Mouse (Mus musculus) liver, embryonic 11.5 days (tissue): ENCODE results near the gene Gnb5. TPM values are rescaled to one million over a fixed set of nuclear protein-coding genes. Genes with fewer than 3 reads are reported as not detected.

Experiments used
- ATAC-seq: fragments of 200-750 bp; cut with Nextera tagmentation; replicated peaks from 2 replicates; pipeline ENCODE4 v1.8.0; 2017; ENCODE audit warnings: moderate number of reproducible peaks, mild to moderate bottlenecking, moderate TSS enrichment, moderate library complexity; ENCODE audit not compliant: low FRiP score
- DNase-seq: peaks from one replicate; pipeline ENCODE4 v3.0.0-alpha.2; 2017; ENCODE audit warnings: low spot score
- H3K27ac ChIP-seq: fragments of 300-500 bp; sonication (generic); 2 replicates; pipeline ENCODE4 v1.5.1; 2014; ENCODE audit warnings: mild to moderate bottlenecking, low read depth, low read length, control low read depth
- H3K27me3 ChIP-seq: fragments of 300-500 bp; sonication (generic); replicated peaks from 2 replicates; pipeline ENCODE4 v1.6.1; 2014; ENCODE audit warnings: low read length, mixed read lengths; ENCODE audit not compliant: control insufficient read depth, insufficient read depth
- H3K36me3 ChIP-seq: fragments of 300-500 bp; sonication (generic); 2 replicates; pipeline ENCODE4 v1.6.1; 2014; ENCODE audit warnings: mild to moderate bottlenecking, low read length, moderate library complexity, mixed read lengths; ENCODE audit not compliant: control insufficient read depth, insufficient read depth
- H3K4me1 ChIP-seq: fragments of 300-500 bp; sonication (generic); replicated peaks from 2 replicates; pipeline ENCODE4 v1.6.1; 2014; ENCODE audit warnings: low read length, mixed read lengths; ENCODE audit not compliant: control insufficient read depth, insufficient read depth
- H3K4me2 ChIP-seq: fragments of 300-500 bp; sonication (generic); 2 replicates; pipeline ENCODE4 v1.6.1; 2014; ENCODE audit warnings: mild to moderate bottlenecking, control low read depth, moderate library complexity
- H3K4me3 ChIP-seq: fragments of 300-500 bp; sonication (generic); 2 replicates; pipeline ENCODE4 v1.5.1; 2014; ENCODE audit warnings: low read depth, low read length, control low read depth
- H3K9ac ChIP-seq: fragments of 300-500 bp; sonication (generic); 2 replicates; pipeline ENCODE4 v1.6.1; 2014; ENCODE audit warnings: low read depth, low read length, control low read depth
- H3K9me3 ChIP-seq: fragments of 300-500 bp; sonication (generic); 2 replicates; pipeline ENCODE4 v1.6.1; 2016; ENCODE audit warnings: low read length, inconsistent platforms, mixed read lengths; ENCODE audit not compliant: control insufficient read depth
- WGBS: fragments of 180-500 bp; shearing (Covaris S2); extraction: QIAGEN DNeasy Blood & Tissue Kit; methylation state at CpG from one replicate; pipeline ENCODE4 v1.1.7; 2014; 5-methylcytosine and 5-hydroxymethylcytosine counted together
- polyA plus RNA-seq: library from polyadenylated mRNA; unstranded; fragments of >200 nt; fragmentation: Nextera tagmentation; extraction: Ambion mirVana; gene quantifications from 2 replicates; pipeline ENCODE4 v1.2.1, GENCODE M21; 2014

The Gnb5 gene
- polyA plus RNA-seq, 1 experiment from 2014 or later, result 9.2 TPM

DNA sequence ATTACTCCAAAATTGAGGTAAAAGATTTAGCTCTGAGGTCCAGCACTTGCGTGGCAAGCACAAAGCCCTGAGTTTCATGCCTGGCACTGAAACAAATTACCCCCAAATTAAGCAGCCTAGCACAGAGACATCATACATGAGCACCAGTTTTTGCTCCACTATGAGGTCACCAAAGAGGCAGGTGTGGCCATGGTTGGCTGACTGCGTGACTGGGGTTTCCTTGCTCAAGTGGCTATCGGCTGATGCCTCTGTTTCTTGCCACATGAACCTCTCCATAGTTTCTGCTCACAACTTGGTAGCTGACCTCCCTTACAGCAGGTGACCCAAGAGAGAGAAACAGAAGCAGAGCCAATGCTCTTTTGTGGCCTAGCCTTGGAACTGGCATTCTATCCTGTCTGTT lies 22.0 kb downstream of the Gnb5 start:
- Histone ChIP-seq H3K27ac (no peak overlapping the region), H3K9me3 (no peaks in the 10 kb centered on the region), H3K27me3 (no peaks in the 10 kb centered on the region), H3K36me3 (no peaks in the 10 kb centered on the region), H3K4me2 (no peak overlapping the region), H3K4me1 (no peaks in the 10 kb centered on the region), H3K4me3 (no peak overlapping the region), H3K9ac (no peak overlapping the region)
- no peak for ATAC-seq
- WGBS, result 88% methylated on average over 3 of the region's 3 CpGs
- no peak for DNase-seq

DNA sequence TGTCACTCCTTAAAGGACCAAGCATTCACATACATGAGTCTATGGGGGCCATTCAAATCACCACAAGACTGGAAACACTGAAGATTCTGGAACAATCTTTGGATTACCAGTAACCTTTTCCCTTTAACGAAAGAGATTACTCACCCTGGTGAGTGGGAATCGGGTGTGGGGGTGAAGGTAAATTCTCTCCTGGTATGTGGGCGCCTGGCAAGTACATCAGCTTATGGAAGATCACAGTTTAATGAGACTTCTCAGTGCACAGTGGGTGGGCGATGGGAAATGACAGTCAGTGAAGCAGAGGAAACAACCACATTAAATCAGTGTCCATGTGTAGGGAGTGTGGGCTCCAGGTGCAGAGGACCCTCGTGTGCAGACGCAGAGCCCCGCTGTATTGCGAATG lies 24.7 kb downstream of the Gnb5 start:
- no peak for ATAC-seq

DNA sequence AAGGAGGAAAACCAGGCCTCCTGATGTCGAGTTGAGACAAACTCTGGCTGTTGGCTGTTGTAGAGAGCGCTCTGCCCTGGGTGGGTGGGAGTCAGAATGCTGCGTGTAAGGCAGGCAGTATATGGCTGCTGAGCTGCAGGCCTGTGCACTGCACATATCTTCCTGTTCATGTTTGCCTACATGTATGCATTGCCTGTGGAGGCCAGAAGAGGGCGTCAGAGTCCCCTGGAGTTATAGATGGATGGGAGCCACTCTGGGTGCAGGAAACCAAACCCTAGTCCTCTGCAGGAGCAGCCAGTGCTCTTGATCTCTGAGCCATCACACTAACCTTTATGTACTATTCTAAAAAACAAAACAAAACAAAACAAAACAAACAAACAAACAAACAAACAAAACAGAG lies 28.4 kb downstream of the Gnb5 start:
- Histone ChIP-seq H3K4me3 (no peak overlapping the region), H3K27me3 (no peaks in the 10 kb centered on the region), H3K9me3 (no peaks in the 10 kb centered on the region), H3K4me2 (no peak overlapping the region), H3K9ac (no peak overlapping the region), H3K4me1 (no peaks in the 10 kb centered on the region), H3K36me3 (0 out of 2 replicates have a peak, but pooled peaks cover 3% of the 10 kb centered on the region), H3K27ac (no peak overlapping the region)
- whole genome bisulfite sequencing, result 73% methylated on average over 4 of the region's 4 CpGs
- no peak for DNase-seq
- no peak for ATAC-seq

More for the DNA sequence above, 24.7 kb downstream of the Gnb5 start:
- WGBS, result 89% methylated on average over 8 of the region's 8 CpGs
- Histone ChIP-seq H3K27ac (no peak overlapping the region), H3K9ac (no peak overlapping the region), H3K9me3 (no peaks in the 10 kb centered on the region), H3K36me3 (0 out of 2 replicates have a peak, but pooled peaks cover 3% of the 10 kb centered on the region), H3K4me2 (no peak overlapping the region), H3K4me1 (no peaks in the 10 kb centered on the region), H3K4me3 (no peak overlapping the region), H3K27me3 (no peaks in the 10 kb centered on the region)
- no peak for DNase-seq

DNA sequence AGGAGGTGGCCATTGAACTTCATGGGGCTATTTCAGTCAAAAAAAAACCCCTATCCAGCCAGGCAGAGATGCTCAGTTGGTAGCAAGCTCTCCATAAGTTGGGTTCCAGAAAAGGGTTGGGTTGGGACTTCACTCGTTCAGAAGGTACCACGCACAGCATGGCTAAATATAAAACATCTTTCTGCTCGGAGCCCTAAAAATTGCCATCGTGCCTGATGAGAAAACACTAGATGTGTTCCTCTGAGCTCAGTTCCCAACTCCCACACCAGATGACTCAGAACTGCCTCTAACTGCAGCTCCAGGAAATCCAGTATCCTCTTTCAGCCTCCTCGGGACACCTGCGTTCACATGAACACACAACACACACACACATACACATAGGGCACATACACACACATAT lies 31.9 kb downstream of the Gnb5 start:
- Histone ChIP-seq H3K27me3 (no peaks in the 10 kb centered on the region), H3K4me3 (no peak overlapping the region), H3K4me1 (no peaks in the 10 kb centered on the region), H3K27ac (no peak overlapping the region), H3K9me3 (no peaks in the 10 kb centered on the region), H3K9ac (no peak overlapping the region), H3K36me3 (0 out of 2 replicates have a peak, but pooled peaks cover 3% of the 10 kb centered on the region), H3K4me2 (no peak overlapping the region)
- 84% methylated on average over 6 of the region's 6 CpGs for WGBS
- ATAC-seq (no peak), DNase-seq (no peak)

DNA sequence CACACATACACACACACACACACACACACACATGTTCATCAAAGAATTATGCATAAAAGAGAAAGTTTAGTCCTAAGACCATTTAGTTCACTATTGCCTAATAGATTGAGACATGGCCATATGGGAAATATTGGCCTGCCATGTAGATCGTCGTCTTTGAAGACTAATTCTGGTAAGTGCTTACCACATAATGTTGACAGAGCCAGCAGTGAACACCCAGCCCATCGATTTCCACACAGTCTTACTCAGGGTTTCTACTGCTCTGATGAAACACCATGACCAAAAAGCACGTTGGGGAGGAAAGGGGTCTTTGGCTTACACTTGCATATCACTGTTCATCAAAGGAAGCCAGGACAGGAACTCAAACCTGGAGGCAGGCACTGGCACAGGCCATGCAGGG lies 36.3 kb downstream of the Gnb5 start:
- Histone ChIP-seq H3K9ac (no peak overlapping the region), H3K27me3 (no peaks in the 10 kb centered on the region), H3K4me2 (no peak overlapping the region), H3K27ac (no peak overlapping the region), H3K9me3 (no peaks in the 10 kb centered on the region), H3K4me3 (no peak overlapping the region), H3K4me1 (no peaks in the 10 kb centered on the region), H3K36me3 (no peaks in the 10 kb centered on the region)
- no peak for DNase-seq
- 74% methylated on average over 4 of the region's 4 CpGs for WGBS
- ATAC-seq, result no peak

DNA sequence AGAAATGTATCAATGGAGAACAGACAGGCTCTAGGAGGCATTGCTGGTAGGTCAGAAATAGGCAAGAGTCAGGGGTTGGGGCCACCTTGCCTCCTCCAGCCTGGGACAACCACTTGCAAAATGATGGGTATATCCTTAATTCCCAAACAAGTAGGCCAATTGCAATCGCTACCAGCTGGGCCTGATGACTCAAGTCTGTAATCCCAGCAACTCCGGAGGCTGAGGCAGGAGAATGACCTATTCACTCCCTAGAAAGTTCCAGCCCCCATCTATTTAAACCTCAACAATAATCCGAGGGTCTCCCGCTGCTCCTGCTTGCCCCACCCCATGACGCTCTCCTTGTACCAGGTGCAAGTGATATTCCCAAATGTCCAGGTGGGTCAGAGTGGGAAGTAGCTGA lies 41.4 kb downstream of the Gnb5 start, which contains the start of gene Bcl2l10:
Bcl2l10 (plus strand) TSS at position 301 of the 400 bp plus-strand sequence.
- ATAC-seq, result no peak
- H3K9ac ChIP-seq, result no peak within 1 kb of the TSS
- no peaks in the 10 kb centered on the region for H3K4me1 ChIP-seq
- WGBS, result 95% methylated on average over 5 of the region's 5 CpGs
- no peak for DNase-seq
- H3K4me3 ChIP-seq, result no peak within 1 kb of the TSS
- H3K27ac ChIP-seq, result no peak within 1 kb of the TSS
- no peaks in the 10 kb centered on the region for H3K36me3 ChIP-seq
- no peaks in the 10 kb centered on the region for H3K27me3 ChIP-seq
- H3K9me3 ChIP-seq, result no peaks in the 10 kb centered on the region
- H3K4me2 ChIP-seq, result no peak within 1 kb of the TSS

DNA sequence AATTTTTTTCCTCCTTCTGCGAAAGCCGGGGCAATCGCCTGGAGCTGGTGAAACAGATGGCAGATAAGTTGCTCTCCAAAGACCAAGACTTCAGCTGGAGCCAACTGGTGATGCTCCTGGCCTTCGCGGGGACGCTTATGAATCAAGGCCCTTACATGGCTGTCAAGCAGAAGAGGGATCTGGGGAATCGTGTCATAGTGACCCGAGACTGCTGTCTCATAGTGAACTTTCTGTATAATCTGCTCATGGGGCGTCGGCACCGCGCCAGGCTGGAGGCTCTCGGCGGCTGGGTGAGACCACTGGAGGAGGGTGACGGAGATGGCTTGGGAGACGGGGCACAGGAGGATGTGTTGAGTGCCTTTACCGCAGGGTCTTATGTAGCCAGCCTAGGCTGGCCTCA lies 42.0 kb downstream of the Gnb5 start:
- WGBS, result 90% methylated on average over 17 of the region's 17 CpGs
- Histone ChIP-seq H3K4me1 (no peaks in the 10 kb centered on the region), H3K36me3 (no peaks in the 10 kb centered on the region), H3K4me2 (no peak overlapping the region), H3K4me3 (no peak overlapping the region), H3K9ac (no peak overlapping the region), H3K27ac (no peak overlapping the region), H3K27me3 (no peaks in the 10 kb centered on the region), H3K9me3 (no peaks in the 10 kb centered on the region)
- no peak for ATAC-seq
- no peak for DNase-seq

DNA sequence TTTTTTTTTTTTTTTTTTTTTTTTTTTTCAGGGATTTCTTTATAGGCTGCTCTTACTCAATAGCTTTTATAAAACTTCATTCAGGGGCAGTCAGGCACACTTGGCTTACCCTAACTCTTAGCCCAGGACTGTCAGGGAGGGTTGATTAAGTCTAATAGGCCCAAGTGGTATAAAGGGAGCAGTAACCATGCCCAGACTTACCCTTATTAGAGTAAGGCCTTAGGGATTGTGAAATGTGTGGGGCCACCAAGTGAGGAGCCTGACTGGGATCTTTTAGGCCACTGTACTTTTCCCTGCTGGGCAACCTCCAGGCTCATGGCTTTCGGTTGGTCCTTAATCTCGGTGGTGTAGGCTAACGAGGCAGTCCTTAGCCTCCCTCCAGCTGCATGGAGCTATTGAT lies 42.6 kb downstream of the Gnb5 start:
- H3K27me3 ChIP-seq, result no peaks in the 10 kb centered on the region
- H3K9me3 ChIP-seq, result no peaks in the 10 kb centered on the region
- H3K4me2 ChIP-seq, result no peak overlapping the region
- H3K4me1 ChIP-seq, result no peaks in the 10 kb centered on the region
- DNase-seq, result no peak
- H3K9ac ChIP-seq, result no peak overlapping the region
- 76% methylated on average over 3 of the region's 3 CpGs for WGBS
- H3K36me3 ChIP-seq, result no peaks in the 10 kb centered on the region
- no peak for ATAC-seq
- H3K4me3 ChIP-seq, result no peak overlapping the region
- no peak overlapping the region for H3K27ac ChIP-seq

DNA sequence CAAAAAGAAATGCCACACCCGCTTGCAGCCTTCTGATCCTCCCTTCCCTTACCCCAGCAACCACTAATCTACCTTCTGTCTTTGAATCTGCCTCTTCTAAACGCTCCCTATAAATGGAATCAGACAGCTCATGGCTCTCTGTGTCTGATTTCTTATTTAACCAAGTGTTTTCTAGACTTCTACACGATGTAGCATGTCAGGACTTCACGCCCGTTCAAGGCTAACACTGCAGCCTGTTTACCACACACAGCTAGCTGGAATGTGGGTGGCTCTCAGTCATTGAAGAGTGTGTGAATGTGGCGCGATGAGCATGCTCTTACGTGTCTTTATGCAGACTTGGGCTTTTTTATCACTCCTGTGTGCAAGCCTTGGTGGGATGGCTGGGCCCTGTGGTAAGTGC lies 47.0 kb downstream of the Gnb5 start:
- H3K4me2 ChIP-seq, result no peak overlapping the region
- no peak overlapping the region for H3K27ac ChIP-seq
- no peak overlapping the region for H3K4me3 ChIP-seq
- WGBS, result 81% methylated on average over 8 of the region's 8 CpGs
- no peaks in the 10 kb centered on the region for H3K9me3 ChIP-seq
- no peak overlapping the region for H3K9ac ChIP-seq
- no peaks in the 10 kb centered on the region for H3K27me3 ChIP-seq
- no peaks in the 10 kb centered on the region for H3K4me1 ChIP-seq
- H3K36me3 ChIP-seq, result no peaks in the 10 kb centered on the region
- ATAC-seq, result no peak
- no peak for DNase-seq
